Mouse (Mus musculus): ENCODE measurements around the gene Dalrd3. TPM values are rescaled to one million over a fixed set of nuclear protein-coding genes. Genes with fewer than 3 reads are reported as not detected.

Dalrd3 gene
- polyA plus RNA-seq, 1 experiment, result 187 TPM

- Histone ChIP-seq H3K4me1 (ENCODE audit: control insufficient read depth, insufficient read depth, insufficient read length) (peaks cover 3% of the 10 kb centered on the region; the same call in 1 of the 2 replicates), H3K27me3 (ENCODE audit: control insufficient read depth, insufficient read depth, low read length) (no peaks in the 10 kb centered on the region), H3K4me3 (ENCODE audit: extremely low read depth, insufficient read depth, insufficient read length) (peak overlapping the region; percentile 96), H3K27ac (ENCODE audit: insufficient read depth, low read length) (peak overlapping the region; percentile 88), H3K36me3 (ENCODE audit: control insufficient read depth, insufficient read depth, low read length) (peaks cover 6% of the 10 kb centered on the region)
- DNase-seq (ENCODE audit: low read depth in 1 of 2, low spot score in 2 of 2), result no peak
- WGBS, result 1% methylated on average over 24 of the region's 24 CpGs
- TF ChIP-seq CTCF (IDR thresholded peaks at IDR 0.05; ENCODE audit: extremely low read depth, insufficient read depth, insufficient read length, insufficient replicate concordance) (no peak), POLR2A (IDR thresholded peaks at IDR 0.05; ENCODE audit: low read depth, low read length) (no peak)
Measured at GRCm38 (mm10) chr9:108577934-108578544, 8.4 kb downstream of the Dalrd3 start.

DNA sequence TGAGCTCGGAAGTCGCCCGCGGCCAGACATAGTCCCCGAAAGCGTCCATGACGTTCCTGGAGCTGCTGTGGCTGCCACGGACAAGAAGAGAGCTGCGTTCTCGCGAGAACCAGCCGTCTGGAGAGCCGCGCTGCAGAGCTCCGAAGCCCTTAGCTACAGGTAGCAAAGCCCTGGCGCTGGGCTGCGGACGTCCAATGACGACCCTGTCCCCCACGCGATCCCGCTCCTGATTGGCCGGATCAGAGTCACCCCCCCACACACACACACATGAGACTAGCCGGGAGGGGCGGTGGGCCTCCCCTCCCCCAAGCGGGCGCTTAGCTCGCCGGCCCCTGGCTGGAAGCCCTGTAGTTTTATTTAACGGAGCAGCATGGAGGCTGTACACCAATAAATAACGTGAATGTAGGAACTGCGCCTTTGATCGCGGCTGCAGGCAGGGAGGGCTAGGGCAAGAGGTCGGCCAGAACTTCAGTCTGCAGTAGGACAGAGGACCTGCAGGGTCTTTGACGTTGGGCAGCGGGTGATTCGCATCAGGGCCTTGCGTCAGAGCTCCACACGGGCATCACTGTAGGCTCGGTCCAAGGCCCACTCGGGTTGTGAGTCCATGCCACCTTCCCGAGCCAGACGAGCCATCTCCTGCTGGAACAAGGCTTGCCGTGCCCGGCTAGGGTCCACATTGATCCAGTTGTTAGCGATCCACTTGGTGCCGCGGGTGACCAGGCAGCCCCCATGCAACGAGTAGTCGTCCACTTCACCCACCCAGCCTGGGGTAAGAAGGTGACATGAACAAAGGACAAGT is 9.1 kb downstream of the Dalrd3 start, which contains the start of gene Wdr6:
Gene Wdr6 (minus strand): TSS at position 195 of the 799 bp plus-strand sequence.
- 9% methylated on average over 51 of the region's 51 CpGs for WGBS
- Histone ChIP-seq H3K4me3 (ENCODE audit: extremely low read depth, insufficient read depth, insufficient read length) (peak within 1 kb of the TSS; percentile 96), H3K27ac (ENCODE audit: insufficient read depth, low read length) (peak within 1 kb of the TSS; percentile 88), H3K27me3 (ENCODE audit: control insufficient read depth, insufficient read depth, low read length) (no peaks in the 10 kb centered on the region), H3K4me1 (ENCODE audit: control insufficient read depth, insufficient read depth, insufficient read length) (peaks cover 3% of the 10 kb centered on the region; the same call in 1 of the 2 replicates), H3K36me3 (ENCODE audit: control insufficient read depth, insufficient read depth, low read length) (peaks cover 4% of the 10 kb centered on the region; the same call in 1 of the 2 replicates)
- DNase-seq (ENCODE audit: low read depth in 1 of 2, low spot score in 2 of 2), result peak; percentile 85 to 92
- TF ChIP-seq POLR2A (IDR thresholded peaks at IDR 0.05; ENCODE audit: low read depth, low read length) (peak; percentile 48; the same call in 1 of the 2 replicates), CTCF (IDR thresholded peaks at IDR 0.05; ENCODE audit: extremely low read depth, insufficient read depth, insufficient read length, insufficient replicate concordance) (no peak)

GRCm38 (mm10) chr9:108579344-108579690 is 9.6 kb downstream of the Dalrd3 start:
- no peaks in the 10 kb centered on the region for H3K27me3 ChIP-seq (ENCODE audit: control insufficient read depth, insufficient read depth, low read length)
- 76% methylated on average over 5 of the region's 5 CpGs for WGBS
- H3K36me3 ChIP-seq (ENCODE audit: control insufficient read depth, insufficient read depth, low read length), result peaks cover 4% of the 10 kb centered on the region; the same call in 1 of the 2 replicates
- H3K27ac ChIP-seq (ENCODE audit: insufficient read depth, low read length), result no peak overlapping the region
- peaks cover 3% of the 10 kb centered on the region; the same call in 1 of the 2 replicates for H3K4me1 ChIP-seq (ENCODE audit: control insufficient read depth, insufficient read depth, insufficient read length)
- TF ChIP-seq POLR2A (IDR thresholded peaks at IDR 0.05; ENCODE audit: low read depth, low read length), result no peak
- TF ChIP-seq CTCF (IDR thresholded peaks at IDR 0.05; ENCODE audit: extremely low read depth, insufficient read depth, insufficient read length, insufficient replicate concordance), result no peak
- no peak overlapping the region for H3K4me3 ChIP-seq (ENCODE audit: extremely low read depth, insufficient read depth, insufficient read length)
- DNase-seq (ENCODE audit: low read depth in 1 of 2, low spot score in 2 of 2), result no peak

GRCm38 (mm10) chr9:108587571-108588180 is 18.0 kb downstream of the Dalrd3 start:
- no peak for DNase-seq (ENCODE audit: low read depth in 1 of 2, low spot score in 2 of 2)
- Histone ChIP-seq H3K4me3 (ENCODE audit: extremely low read depth, insufficient read depth, insufficient read length) (no peak overlapping the region), H3K27me3 (ENCODE audit: control insufficient read depth, insufficient read depth, low read length) (no peaks in the 10 kb centered on the region), H3K36me3 (ENCODE audit: control insufficient read depth, insufficient read depth, low read length) (no peaks in the 10 kb centered on the region), H3K27ac (ENCODE audit: insufficient read depth, low read length) (no peak overlapping the region), H3K4me1 (ENCODE audit: control insufficient read depth, insufficient read depth, insufficient read length) (no peaks in the 10 kb centered on the region)
- 90% methylated on average over 14 of the region's 14 CpGs for WGBS
- TF ChIP-seq POLR2A (IDR thresholded peaks at IDR 0.05; ENCODE audit: low read depth, low read length), result no peak
- no peak for TF ChIP-seq CTCF (IDR thresholded peaks at IDR 0.05; ENCODE audit: extremely low read depth, insufficient read depth, insufficient read length, insufficient replicate concordance)

GRCm38 (mm10) chr9:108589229-108589628 is 19.5 kb downstream of the Dalrd3 start:
- H3K27me3 ChIP-seq (ENCODE audit: control insufficient read depth, insufficient read depth, low read length), result no peaks in the 10 kb centered on the region

GRCm38 (mm10) chr9:108591462-108591861 is 21.8 kb downstream of the Dalrd3 start:
- no peaks in the 10 kb centered on the region for H3K27me3 ChIP-seq (ENCODE audit: control insufficient read depth, insufficient read depth, low read length)
- no peak overlapping the region for H3K27ac ChIP-seq (ENCODE audit: insufficient read depth, low read length)
- TF ChIP-seq CTCF (IDR thresholded peaks at IDR 0.05; ENCODE audit: extremely low read depth, insufficient read depth, insufficient read length, insufficient replicate concordance), result no peak
- TF ChIP-seq POLR2A (IDR thresholded peaks at IDR 0.05; ENCODE audit: low read depth, low read length), result no peak
- no peaks in the 10 kb centered on the region for H3K36me3 ChIP-seq (ENCODE audit: control insufficient read depth, insufficient read depth, low read length)
- H3K4me3 ChIP-seq (ENCODE audit: extremely low read depth, insufficient read depth, insufficient read length), result no peak overlapping the region
- DNase-seq (ENCODE audit: low read depth in 1 of 2, low spot score in 2 of 2), result no peak
- WGBS, result 92% methylated on average over 4 of the region's 4 CpGs
- H3K4me1 ChIP-seq (ENCODE audit: control insufficient read depth, insufficient read depth, insufficient read length), result no peaks in the 10 kb centered on the region

More at GRCm38 (mm10) chr9:108589229-108589628, 19.5 kb downstream of the Dalrd3 start:
- Histone ChIP-seq H3K36me3 (ENCODE audit: control insufficient read depth, insufficient read depth, low read length) (no peaks in the 10 kb centered on the region), H3K4me1 (ENCODE audit: control insufficient read depth, insufficient read depth, insufficient read length) (no peaks in the 10 kb centered on the region), H3K4me3 (ENCODE audit: extremely low read depth, insufficient read depth, insufficient read length) (no peak overlapping the region), H3K27ac (ENCODE audit: insufficient read depth, low read length) (no peak overlapping the region)
- 69% methylated on average over 5 of the region's 5 CpGs for WGBS
- TF ChIP-seq CTCF (IDR thresholded peaks at IDR 0.05; ENCODE audit: extremely low read depth, insufficient read depth, insufficient read length, insufficient replicate concordance), result no peak
- DNase-seq (ENCODE audit: low read depth in 1 of 2, low spot score in 2 of 2), result no peak

Measured in spleen, adult 2 months (tissue).